Mouse (Mus musculus) spleen, embryonic (tissue): ENCODE measurements around the gene Clic1.
"Not testable (repeated sequence)": the region's sequence is repeated elsewhere in the genome, so short reads cannot be mapped to it uniquely, and the experiment has no call there.

ENCODE experiments used
- CTCF ChIA-PET: fragments of 350-600 bp; sonication (Branson Sonifier 250); formaldehyde crosslinking; loops from one replicate; lab custom pipeline; 2022; lab: Charles Lee

Clic1 gene

DNA sequence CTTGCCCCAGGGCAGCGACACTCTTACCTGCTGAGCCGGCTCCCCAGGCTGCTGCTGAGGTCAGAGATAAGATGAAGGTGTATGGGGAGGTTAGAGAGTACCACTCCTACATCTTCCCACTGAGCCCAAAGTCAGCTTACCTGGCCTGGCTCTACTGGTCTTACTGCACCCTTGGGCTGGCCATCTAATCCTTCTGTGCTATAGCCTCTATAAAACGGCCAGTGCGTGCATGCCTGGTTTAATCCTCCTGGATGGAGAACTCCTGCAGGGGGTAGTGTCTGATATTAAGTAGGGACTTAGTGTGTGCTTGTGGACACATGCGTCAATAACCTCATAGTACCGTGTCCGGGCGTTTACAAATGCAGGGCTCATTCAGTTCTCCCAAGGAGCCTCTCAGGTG, 29.2 kb upstream of the Clic1 start:
- CTCF ChIA-PET = interaction anchor here (0.5 to 2.4 kb wide), 2 partner anchors 27 to 39 kb away, joined by 9 to 16 read pairs; partner anchors contain the start of gene Ddah2

DNA sequence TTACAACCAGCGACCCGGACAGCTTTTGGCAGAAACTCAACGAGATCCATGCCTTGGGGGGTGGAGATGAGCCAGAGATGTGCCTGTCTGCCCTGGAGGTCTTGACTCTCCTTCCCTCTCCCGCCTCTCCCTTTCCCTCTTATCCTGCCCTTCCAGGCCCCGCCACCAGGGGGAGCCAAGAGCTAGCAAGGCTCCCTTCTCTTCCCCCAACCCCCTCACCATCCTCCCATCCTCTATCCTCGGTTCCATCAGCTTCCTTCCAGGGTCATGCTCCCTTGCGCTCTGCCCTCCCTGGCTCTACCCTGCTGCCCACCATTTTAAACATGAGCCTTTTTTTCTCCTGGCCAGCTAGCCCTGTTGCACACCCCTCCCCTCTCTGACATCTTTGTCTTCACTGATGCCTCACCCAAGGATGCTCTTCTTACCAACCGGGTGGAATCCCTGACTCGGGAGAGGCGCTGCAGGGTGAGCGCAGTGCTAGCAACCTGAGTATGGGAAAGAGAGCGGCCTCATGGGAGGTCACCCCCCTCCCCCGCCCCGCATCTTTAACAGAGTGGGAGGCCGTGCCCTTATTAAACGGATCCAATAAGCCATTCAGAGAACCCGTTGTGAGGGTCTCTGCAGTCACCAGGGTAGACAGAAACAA, 28.5 kb upstream of the Clic1 start:
- CTCF ChIA-PET = interaction anchor here (0.6 to 2.4 kb wide), 2 partner anchors 35 to 38 kb away, joined by 8 to 16 read pairs; partner anchors contain the start of gene Ddah2

DNA sequence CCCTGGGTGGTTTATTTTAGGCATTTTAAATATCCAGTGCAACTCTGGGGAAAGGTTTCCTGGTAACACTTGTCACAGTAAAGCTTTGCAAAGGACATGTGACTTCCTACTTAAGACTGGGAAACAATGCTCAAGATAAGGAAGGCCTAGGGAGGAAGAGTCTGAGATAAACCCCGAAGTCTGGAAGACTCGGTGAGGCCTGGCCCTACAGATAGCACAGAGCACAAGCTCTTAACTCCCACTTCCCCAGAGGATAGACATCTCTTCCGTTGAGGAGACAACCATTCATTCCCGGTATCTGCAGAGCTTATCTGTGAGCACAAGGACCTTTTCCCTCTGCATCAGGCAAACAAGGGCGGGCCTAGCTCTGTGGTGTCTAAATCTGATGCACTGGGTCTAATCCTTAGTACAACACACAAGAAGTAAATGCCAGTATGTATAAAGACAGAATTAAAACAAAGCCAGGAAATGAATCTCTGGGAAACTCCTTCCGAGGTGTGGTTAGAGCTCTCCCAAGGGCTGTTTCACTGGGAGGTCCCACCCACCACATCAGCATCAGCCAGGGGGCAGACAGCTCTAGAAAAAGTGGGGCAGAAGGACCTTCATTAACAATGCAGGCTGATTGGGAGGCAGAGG, 27.8 kb upstream of the Clic1 start:
- CTCF ChIA-PET = interaction anchor here (0.5 to 2.4 kb wide), 4 partner anchors 18 to 37 kb away, joined by 3 to 16 read pairs (median 6); partner anchors contain the start of gene Ddah2

DNA sequence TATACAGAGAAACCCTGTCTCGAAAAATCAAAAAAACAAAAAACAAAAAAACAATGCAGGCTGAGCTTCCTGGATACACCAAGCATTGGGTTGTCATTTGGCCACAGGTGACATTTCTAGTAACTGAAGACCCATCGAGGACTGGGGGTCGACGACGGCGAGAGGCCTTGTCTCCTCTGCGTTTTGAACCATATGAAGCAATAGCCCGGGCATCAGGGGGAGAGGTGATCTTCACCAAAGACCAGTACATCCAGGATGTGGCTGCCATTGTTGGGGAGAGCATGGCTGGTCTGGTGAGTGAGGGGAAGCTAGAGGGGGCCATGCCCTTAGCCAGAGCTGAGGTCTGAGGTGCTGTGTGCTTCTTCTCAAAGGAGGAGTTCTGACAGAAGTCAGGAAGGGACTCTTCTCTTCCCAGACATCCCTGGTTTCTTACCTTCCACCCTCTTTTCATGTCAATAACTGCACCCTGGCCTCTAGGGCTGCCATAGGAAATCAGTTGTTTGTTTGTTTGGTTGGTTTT, 27.2 kb upstream of the Clic1 start:
- CTCF ChIA-PET = interaction anchor here (0.5 to 2.4 kb wide), 3 partner anchors 17 to 37 kb away, joined by 3 to 16 read pairs (median 3); partner anchors contain the start of gene Ddah2

DNA sequence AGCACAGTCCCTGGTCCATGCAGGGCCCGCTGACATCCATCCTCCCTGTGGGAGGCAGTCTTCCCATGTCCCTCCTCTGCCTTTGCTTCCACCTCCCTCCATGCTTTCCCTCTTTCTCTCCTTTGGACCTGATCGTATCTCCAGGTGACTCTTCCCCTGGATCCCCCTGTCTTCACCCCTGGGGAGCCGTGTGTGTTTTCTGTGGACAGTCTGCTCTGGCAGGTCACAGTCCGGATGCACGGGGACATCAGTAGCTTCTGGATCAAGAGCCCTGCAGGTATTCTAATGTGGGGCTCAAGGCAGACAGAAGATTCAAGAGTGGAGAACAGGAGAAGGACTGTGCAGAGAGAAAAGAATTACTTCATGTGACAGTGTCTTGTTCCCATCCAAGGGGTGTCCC, 26.5 kb upstream of the Clic1 start:
- CTCF ChIA-PET = interaction anchor here (0.7 kb wide), 1 partner anchor 12 kb away, joined by 3 read pairs; no protein-coding TSS in a partner anchor

DNA sequence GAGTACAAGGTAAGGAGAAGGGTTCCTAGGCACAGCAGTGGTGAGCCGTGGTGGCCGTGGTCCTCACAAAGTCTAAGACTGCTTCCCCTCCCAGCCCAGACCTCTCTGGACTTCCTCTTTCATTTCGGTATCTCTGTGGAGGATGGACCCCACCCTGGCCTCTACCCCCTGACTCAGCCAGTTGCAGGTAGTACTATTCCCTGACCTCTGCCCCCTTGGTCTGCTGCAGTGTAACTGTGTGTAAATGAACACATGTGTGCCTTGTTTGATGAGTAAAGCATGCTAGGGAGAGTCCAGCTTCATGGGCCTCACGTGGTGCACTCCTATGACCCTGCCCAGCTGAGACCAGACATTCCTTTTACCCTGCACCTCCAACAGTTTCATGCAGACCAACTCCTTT, 26.0 kb upstream of the Clic1 start:
- CTCF ChIA-PET = interaction anchor here (0.7 to 1.2 kb wide), 2 partner anchors 11 to 21 kb away, joined by 3 read pairs; no protein-coding TSS in a partner anchor

DNA sequence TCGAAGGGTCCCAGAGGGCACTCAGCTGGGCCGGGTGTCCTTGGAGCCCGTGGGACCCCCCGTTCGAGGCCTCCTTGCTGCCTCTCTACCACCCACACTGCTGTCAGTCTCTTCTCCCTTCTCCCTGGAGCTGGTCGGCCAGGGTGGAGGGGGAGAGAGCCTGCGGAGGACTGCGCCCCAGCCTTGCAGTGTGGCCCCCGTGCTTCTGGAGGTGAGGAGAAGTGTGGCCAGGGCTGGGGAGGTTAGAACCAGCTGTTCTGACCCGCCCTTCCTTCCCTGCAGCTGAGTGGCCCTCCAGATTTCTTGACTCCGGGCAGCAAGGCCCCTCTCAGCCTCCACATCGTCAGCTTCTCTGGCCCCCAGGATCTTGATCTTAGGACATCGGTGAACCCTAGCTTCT, 25.5 kb upstream of the Clic1 start:
- CTCF ChIA-PET = interaction anchor here (0.5 to 1.2 kb wide), 2 partner anchors 20 to 50 kb away, joined by 3 to 4 read pairs; no protein-coding TSS in a partner anchor

DNA sequence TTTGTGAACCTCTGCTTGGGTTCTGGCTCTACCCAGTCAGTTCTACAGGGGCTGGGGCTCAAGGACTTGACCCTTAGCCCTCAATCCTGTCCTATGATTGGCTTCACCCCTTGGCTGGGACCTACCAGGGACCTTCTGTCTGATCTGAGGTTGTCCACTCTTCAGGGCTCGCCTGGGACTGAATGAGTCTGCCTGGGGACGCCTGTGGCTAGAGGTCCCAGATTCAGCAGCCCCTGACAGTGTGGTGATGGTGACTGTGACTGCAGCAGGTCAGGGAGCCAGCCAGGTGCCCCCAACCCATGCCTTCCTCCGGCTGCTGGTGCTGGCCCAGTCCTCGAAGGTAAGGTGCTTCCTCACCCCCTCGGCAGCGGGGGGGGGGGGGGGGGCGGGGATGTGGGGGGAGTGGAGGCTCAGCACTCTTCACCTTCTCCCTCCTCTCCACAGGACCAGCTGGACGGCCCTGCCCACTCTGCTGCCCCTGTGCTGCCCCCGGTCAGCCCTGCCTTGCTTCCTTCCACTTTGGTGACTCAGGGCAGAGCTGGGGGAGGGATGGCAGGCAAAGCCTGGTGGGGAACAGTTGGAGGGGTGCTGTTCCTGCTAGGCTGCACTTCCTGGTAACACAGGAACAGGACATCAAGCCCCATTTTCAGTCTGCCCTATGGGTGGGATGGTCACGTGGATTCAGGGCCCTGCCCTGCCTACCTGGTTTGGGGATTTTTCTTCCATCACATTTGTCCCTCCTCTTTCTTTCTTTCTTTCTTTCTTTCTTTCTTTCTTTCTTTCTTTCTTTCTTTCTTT, 24.9 kb upstream of the Clic1 start:
- CTCF ChIA-PET = interaction anchor here (0.5 to 1.2 kb wide), 2 partner anchors 20 to 51 kb away, joined by 3 to 4 read pairs; no protein-coding TSS in a partner anchor

DNA sequence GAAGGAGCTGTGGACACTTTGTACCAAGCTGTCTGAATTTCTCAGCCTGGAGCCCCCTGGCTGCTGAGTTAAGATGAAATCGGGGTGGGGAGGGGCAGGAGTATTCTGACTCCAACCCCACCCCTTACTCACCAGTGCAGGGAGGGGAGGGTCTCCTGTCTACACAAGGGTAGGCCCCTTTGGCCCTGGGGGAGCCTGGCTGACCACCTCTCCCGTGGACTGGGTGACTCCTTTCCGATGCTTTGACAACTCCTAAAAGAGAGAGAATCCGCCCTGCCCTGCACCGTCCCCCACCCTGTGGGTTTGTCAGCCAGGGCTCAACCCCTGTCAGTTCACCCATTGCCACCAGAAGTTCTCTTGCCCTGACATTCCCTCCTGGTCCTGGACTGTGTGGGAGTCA, 23.6 kb upstream of the Clic1 start:
- CTCF ChIA-PET = interaction anchor here (0.6 to 0.7 kb wide), 4 partner anchors 19 to 241 kb away, joined by 4 to 5 read pairs (median 4); no protein-coding TSS in a partner anchor

DNA sequence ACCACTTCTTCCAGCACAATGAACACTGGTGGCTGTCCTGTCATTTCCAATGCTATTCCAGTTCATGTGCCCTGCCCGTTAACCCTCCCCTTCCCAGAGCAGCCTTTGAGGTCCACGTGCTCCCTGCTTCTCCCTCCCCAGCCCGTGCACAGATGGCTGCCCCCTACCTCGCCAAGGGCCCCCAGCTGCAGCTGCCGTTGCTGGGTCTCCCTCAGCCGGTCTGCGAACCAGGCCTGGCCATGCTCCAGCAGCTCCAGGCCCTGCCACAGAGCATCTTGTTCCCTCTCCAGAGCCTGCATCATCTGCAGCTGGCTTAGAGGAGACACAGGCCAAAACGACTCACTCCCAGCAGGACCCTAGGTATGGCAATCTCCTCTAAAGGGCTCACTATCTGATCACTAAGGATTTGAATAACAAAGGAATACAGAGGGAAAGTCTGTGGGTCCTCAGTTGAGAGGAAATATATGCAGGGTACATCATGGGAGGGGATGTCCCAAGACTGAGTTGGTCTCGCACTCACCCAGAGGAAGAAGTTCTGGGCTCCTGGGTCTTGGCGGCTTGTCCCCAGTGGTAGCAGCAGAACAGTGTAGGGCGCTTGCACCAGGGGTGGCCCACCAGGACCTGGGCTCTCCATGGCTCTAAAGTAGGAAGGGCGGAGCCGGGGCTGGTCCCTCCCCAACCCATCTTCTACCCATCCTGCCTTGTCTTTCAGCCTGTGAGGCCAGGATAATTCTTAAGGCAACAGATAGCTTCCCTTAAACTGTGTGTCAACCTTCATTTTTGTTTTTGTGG, 22.3 kb upstream of the Clic1 start, which contains the start of gene Sapcd1:
Gene Sapcd1 (minus strand): TSS at position 740 of the 792 bp plus-strand sequence.
- CTCF ChIA-PET = interaction anchor here (0.6 to 1.2 kb wide), 2 partner anchors 19 to 357 kb away, joined by 4 to 5 read pairs; partner anchors contain the start of gene Msh5

DNA sequence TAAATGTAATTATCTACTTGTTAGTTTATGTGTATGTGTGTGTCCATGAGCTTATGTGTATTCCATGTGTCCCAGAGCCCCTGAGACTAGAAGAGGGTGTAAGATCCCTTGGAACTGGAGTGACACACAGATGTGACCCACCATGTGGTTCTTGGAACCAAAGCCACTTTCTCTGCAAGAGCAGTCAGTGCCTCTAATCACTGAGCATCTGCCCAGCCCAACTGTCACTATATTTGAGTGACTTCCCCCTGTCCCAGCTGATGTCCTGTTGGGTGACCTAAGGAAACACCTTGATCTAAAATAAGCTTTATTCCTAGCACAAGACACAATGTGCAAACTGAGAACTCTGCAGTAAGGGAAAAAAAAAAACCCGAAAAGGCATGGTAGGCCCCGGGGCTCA, 21.5 kb upstream of the Clic1 start:
- CTCF ChIA-PET = interaction anchor here (0.6 to 1.2 kb wide), 3 partner anchors 18 to 356 kb away, joined by 4 to 5 read pairs (median 5); partner anchors contain the start of gene Msh5

DNA sequence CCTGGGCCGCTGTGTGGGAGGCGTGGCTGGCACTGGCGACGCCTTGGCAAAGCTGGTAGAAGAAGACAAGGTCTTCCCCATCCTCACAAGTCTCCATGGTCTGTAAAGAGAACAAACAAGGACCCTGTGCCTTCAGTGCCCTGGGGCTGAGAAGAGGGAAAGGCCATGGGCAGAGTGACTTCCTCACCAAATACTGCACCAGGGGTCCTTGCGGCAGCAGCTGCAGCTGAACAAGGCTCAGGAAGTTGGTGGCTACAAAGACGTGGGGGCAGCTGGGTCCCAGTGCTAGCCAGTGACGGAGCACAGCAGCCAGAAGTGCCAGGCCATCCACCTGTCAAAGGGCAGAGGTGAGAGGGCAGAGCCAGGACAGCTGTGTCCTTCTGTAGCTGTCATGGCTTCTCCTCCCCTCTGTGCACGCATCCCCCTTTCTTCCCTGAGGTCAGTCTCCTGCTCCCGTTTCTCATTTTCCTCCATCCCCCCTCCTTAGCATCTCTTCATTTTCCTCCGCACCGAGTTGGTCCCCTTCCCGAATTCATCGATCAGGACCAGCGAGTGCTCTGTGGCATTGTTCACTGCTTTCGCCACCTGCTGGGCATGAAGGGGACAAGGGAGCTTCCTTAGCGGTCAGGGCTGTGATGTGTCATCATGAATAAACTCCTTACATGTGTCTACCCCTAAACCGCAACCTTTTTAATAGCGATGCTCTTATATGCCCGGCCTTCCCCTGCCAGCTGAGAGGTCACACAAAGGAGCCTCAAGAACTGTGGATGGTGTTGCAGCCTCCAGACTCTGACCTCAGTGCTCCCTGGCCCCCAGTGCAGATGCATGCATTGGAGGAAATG, 19.9 kb upstream of the Clic1 start:
- CTCF ChIA-PET = interaction anchor here (0.6 to 1.2 kb wide), 2 partner anchors 30 to 81 kb away, joined by 3 to 5 read pairs; no protein-coding TSS in a partner anchor

DNA sequence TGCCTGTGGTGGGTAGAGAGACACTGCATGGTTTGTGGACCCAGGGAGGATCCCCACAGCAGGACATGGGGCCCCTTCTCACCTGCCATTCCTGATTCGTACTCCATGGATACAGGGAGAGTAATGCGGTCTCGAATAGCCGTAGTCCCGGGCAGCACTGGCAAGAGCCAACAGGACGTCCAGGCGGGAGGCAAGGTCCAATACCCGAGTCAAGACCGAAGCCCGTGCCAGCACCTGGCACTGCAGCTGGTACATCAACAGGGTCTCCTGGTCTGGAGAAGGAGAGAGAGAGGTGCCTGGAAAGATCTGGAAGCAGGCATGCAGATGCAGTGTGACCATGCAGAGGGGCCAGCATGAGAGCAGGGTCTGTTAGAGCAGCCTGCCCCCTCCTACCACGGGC, 18.5 kb upstream of the Clic1 start:
- CTCF ChIA-PET = no interaction called here

DNA sequence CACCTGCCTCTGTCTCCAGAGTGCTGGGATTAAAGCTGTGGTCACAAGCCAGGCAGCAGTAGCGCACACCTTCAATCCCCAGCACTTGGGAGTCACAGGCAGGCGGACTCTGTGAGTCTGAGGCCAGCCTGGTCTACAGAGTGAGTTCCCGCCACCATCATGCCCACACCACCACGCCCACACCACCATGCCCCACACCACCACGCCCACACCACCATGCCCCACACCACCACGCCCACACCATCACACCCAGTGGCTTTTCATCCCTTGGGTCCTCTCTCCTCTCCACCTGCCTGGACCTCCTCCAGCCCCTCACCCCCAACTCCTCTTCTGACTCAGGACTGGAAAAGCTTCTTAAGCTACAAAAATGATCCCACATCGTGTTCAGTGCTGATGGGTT, 17.9 kb upstream of the Clic1 start:
- CTCF ChIA-PET = no interaction called here

DNA sequence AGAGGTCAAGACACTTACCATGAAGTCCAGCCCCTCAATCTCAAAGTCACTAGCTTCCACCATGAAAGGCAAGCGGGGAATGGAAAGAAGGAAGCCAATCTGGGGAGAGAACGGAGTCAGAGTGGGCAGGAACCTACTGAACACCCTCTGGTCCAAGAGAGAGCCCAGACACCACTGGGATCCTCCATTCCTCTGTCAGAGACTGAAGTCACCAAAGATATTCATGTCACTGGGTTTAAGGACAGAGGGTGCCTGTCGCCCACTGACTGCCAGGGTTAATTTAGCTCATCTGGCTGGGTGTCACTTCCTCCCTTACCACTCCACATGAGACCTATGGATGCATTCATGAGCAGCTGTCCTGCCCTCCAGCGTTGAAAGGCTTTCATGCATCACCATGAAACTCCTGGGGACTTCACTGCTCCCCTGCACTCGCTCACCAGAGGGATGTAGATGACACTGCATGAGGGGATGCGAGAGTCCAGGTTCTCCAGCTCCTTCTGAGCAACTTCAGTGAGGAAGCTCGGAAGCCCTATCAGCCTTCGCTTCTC, 17.4 kb upstream of the Clic1 start:
- CTCF ChIA-PET = no interaction called here

DNA sequence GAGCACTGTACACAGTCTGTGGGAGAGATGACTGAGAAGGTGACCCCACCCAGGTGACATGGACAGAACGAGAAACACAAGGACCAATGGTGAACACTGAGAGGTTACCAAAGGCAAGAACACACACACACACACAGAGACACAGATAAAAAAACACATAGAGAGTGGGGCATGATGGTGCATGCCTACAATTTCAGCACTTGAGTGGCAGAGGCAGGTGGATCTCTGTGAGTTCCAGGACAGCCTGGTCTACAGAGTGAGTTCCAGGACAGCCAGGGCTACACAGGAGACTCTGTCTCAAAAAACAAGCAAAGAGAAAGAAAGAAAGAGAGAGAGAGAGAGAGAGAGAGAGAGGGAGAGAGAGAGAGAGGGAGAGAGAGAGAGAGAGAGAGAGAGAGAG, 16.1 kb upstream of the Clic1 start:
- CTCF ChIA-PET = not testable (repeated sequence)

DNA sequence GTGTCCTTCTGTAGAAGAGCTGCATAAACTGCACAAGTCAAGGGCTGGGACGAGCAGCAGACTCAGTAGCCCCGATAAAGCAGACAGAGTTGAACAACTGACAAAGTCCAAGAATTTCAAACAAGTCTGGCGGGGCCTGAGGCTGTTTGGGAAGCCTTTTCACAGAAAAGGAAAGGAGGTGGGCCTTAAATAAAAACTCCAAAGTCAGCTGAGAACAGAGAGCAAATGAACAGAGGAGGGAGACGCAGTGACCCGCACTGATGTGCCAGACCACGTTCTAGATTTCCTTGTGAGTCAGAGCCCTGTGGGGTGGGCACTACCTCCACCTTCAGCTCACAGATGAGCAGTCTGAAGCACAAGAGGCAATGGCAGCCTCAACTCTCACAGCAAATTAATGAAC, 14.9 kb upstream of the Clic1 start:
- CTCF ChIA-PET = interaction anchor here (0.6 to 0.7 kb wide), 2 partner anchors 12 to 90 kb away, joined by 3 read pairs; no protein-coding TSS in a partner anchor

DNA sequence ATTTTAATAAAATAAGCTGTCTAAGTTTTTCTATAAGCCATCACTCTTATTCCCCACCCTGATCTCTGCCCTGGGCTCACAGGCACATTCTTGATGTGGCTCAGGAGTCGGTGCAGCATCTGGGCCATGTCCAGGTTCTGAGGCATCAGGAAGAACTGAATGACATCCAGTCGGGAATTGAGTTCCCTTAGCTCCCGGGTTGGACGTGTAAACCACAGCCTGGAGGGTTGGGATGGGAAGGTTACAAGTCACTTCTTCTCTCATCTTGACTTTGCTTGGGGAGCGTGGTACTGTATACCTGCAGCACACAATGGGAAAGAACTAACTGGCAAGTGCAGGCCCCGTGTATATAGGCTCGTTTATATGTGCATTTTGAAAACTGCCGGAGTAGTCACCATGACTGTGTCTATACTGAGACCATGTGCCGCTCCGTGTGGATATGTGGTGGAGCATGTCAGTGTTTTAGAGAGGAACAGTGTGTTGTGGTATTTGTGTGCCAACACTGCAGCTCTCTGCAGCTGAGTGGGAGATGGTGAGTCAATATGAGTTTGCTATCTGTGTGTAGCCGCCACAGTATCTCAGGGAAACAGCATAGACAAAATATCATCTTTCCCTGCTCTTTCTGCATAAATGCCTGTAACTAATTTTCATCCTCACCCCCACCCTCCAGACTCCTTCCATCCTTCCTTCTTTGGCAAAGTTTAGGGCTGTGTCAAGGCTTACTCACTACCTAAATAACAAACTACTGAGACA, 10.5 kb upstream of the Clic1 start:
- CTCF ChIA-PET = interaction anchor here (0.7 kb wide), 1 partner anchor 206 kb away, joined by 3 read pairs; no protein-coding TSS in a partner anchor
